Mouse (Mus musculus): ENCODE results near the gene Ppib. TPM values are rescaled to one million over a fixed set of nuclear protein-coding genes. Genes with fewer than 3 reads are reported as not detected.
A peak's percentile ranks its signal among the peaks of the same experiment; 100 is the strongest.

The Ppib gene
- total RNA-seq, 1 experiment from 2014 or later, result 744 TPM

GRCm38 (mm10) chr9:66110611-66111379, 50.8 kb downstream of the Ppib start:
- ATAC-seq (replicated peaks; ENCODE audit: insufficient number of reproducible peaks, low FRiP score, low TSS enrichment, poor library complexity, severe bottlenecking), result no peak

- ATAC-seq (replicated peaks; ENCODE audit: insufficient number of reproducible peaks, low FRiP score, low TSS enrichment, poor library complexity, severe bottlenecking), result peak; percentile 97
Observed at GRCm38 (mm10) chr9:66114341-66114740, 54.3 kb downstream of the Ppib start.

Other genes with a start within 250 kb of the Ppib start
- gene Zfp609, start 232.7 kb upstream of the Ppib start, total RNA-seq (2017), result 3.3 to 5.2 TPM (median 4.8 TPM) in 3 replicates
- 3.3 to 4.6 TPM (median 3.6 TPM) in 3 replicates for gene Pclaf, start 170.0 kb upstream of the Ppib start, total RNA-seq (2017)
- gene Trip4, start 151.4 kb upstream of the Ppib start, total RNA-seq (2017), result 28.5 to 53.8 TPM (median 33.5 TPM) in 3 replicates
- 23.0 to 65.0 TPM (median 38.0 TPM) in 3 replicates for gene Csnk1g1, start 151.3 kb upstream of the Ppib start, total RNA-seq (2017)
- 1.3 to 2.6 TPM (median 1.6 TPM) in 3 replicates for gene Snx22, start 9.5 kb downstream of the Ppib start, total RNA-seq (2017)
- 118 to 143 TPM (median 135 TPM) in 3 replicates for gene Snx1, start 66.4 kb downstream of the Ppib start, total RNA-seq (2017)
- 112 to 213 TPM (median 210 TPM) in 3 replicates for gene Ciao2a, start 66.4 kb downstream of the Ppib start, total RNA-seq (2017)
- gene Dapk2, start 98.0 kb downstream of the Ppib start, total RNA-seq (2017), result 15.3 to 32.1 TPM (median 19.4 TPM) in 3 replicates

Measured in monocyte, adult 5-6 weeks (primary cell).